Mouse (Mus musculus): Measurements from ENCODE around the gene Trir. TPM values are rescaled to one million over a fixed set of nuclear protein-coding genes. Genes with fewer than 3 reads are reported as not detected.
A peak's percentile ranks its signal among the peaks of the same experiment; 100 is the strongest.

Trir gene
- polyA plus RNA-seq (2016; fragmentation: Nextera tagmentation; extraction: Ambion mirVana), result 140 and 146 TPM in 2 replicates

- WGBS, result under 1% methylated on average over 75 of the region's 75 CpGs
These were observed at the start of gene Trir for GRCm38 (mm10) chr8:85026670-85027515. TSS of gene Trir (plus strand) at chr8:85026823.

GRCm38 (mm10) chr8:84977435-84978247 lies 49.0 kb upstream of the Trir start:
- H3K36me3 ChIP-seq, result peaks cover 27% of the 10 kb centered on the region
- DNase-seq (ENCODE audit: low spot score), result peak; percentile 70
- H3K27ac ChIP-seq (replicated peaks), result peak overlapping the region; percentile 76
- H3K9me3 ChIP-seq (replicated peaks), result no peaks in the 10 kb centered on the region
- 1% methylated on average over 70 of the region's 70 CpGs for WGBS
- peaks cover 62% of the 10 kb centered on the region for H3K4me1 ChIP-seq
- peaks cover 61% of the 10 kb centered on the region for H3K27me3 ChIP-seq (ENCODE audit: low read depth, poor library complexity, severe bottlenecking)
- peak overlapping the region; percentile 64 for H3K4me3 ChIP-seq

More at GRCm38 (mm10) chr8:85026670-85027515, at the start of gene Trir:
- Histone ChIP-seq H3K27me3 (ENCODE audit: low read depth, poor library complexity, severe bottlenecking) (no peaks in the 10 kb centered on the region), H3K27ac (replicated peaks) (peak within 1 kb of the TSS; percentile 98), H3K4me1 (peaks cover 44% of the 10 kb centered on the region), H3K36me3 (peaks cover 56% of the 10 kb centered on the region), H3K9me3 (replicated peaks) (no peaks in the 10 kb centered on the region), H3K4me3 (peak within 1 kb of the TSS; percentile 83)
- peak; percentile 97 for DNase-seq (ENCODE audit: low spot score)

GRCm38 (mm10) chr8:84978248-84978940 lies 48.2 kb upstream of the Trir start, which contains the start of gene Junb:
TSS of gene Junb (minus strand) at chr8:84978718.
- Histone ChIP-seq H3K27ac (replicated peaks) (peak within 1 kb of the TSS; percentile 76), H3K4me1 (peaks cover 62% of the 10 kb centered on the region), H3K9me3 (replicated peaks) (no peaks in the 10 kb centered on the region), H3K4me3 (peak within 1 kb of the TSS; percentile 64), H3K36me3 (peaks cover 20% of the 10 kb centered on the region), H3K27me3 (ENCODE audit: low read depth, poor library complexity, severe bottlenecking) (peaks cover 64% of the 10 kb centered on the region)
- whole genome bisulfite sequencing, result under 1% methylated on average over 63 of the region's 63 CpGs
- peak; percentile 84 for DNase-seq (ENCODE audit: low spot score)

- peak overlapping the region; percentile 55 for H3K27ac ChIP-seq (replicated peaks)
- WGBS, result 3% methylated on average over 42 of the region's 42 CpGs
These were observed 46.8 kb upstream of the Trir start for GRCm38 (mm10) chr8:84979599-84980421.

GRCm38 (mm10) chr8:84980622-84981358 lies 45.8 kb upstream of the Trir start:
- no peak for DNase-seq (ENCODE audit: low spot score)
- no peaks in the 10 kb centered on the region for H3K36me3 ChIP-seq
- WGBS, result 40% methylated on average over 11 of the region's 11 CpGs
- peaks cover 69% of the 10 kb centered on the region for H3K4me1 ChIP-seq
- no peak overlapping the region for H3K27ac ChIP-seq (replicated peaks)
- no peaks in the 10 kb centered on the region for H3K9me3 ChIP-seq (replicated peaks)
- 0 out of 2 replicates have a peak overlapping the region, but pooled peaks have one; percentile 2 for H3K4me3 ChIP-seq
- H3K27me3 ChIP-seq (ENCODE audit: low read depth, poor library complexity, severe bottlenecking), result peaks cover 85% of the 10 kb centered on the region

More at GRCm38 (mm10) chr8:84979599-84980421, 46.8 kb upstream of the Trir start:
- Histone ChIP-seq H3K27me3 (ENCODE audit: low read depth, poor library complexity, severe bottlenecking) (peaks cover 78% of the 10 kb centered on the region), H3K4me1 (peaks cover 68% of the 10 kb centered on the region), H3K9me3 (replicated peaks) (no peaks in the 10 kb centered on the region), H3K36me3 (peaks cover 6% of the 10 kb centered on the region), H3K4me3 (peak overlapping the region; percentile 50)
- peak; percentile 87 for DNase-seq (ENCODE audit: low spot score)

- peaks cover 65% of the 10 kb centered on the region for H3K4me1 ChIP-seq
- no peak overlapping the region for H3K27ac ChIP-seq (replicated peaks)
- no peaks in the 10 kb centered on the region for H3K36me3 ChIP-seq
- 80% methylated on average over 15 of the region's 15 CpGs for whole genome bisulfite sequencing
- peaks cover 92% of the 10 kb centered on the region for H3K27me3 ChIP-seq (ENCODE audit: low read depth, poor library complexity, severe bottlenecking)
- DNase-seq (ENCODE audit: low spot score), result no peak
- no peaks in the 10 kb centered on the region for H3K9me3 ChIP-seq (replicated peaks)
- no peak overlapping the region for H3K4me3 ChIP-seq
These were observed 44.8 kb upstream of the Trir start for GRCm38 (mm10) chr8:84981644-84982498.

GRCm38 (mm10) chr8:84982499-84983011 lies 44.1 kb upstream of the Trir start:
- Histone ChIP-seq H3K36me3 (no peaks in the 10 kb centered on the region), H3K4me3 (no peak overlapping the region), H3K27ac (replicated peaks) (no peak overlapping the region), H3K27me3 (ENCODE audit: low read depth, poor library complexity, severe bottlenecking) (peaks cover 92% of the 10 kb centered on the region), H3K4me1 (peaks cover 58% of the 10 kb centered on the region), H3K9me3 (replicated peaks) (no peaks in the 10 kb centered on the region)
- 77% methylated on average over 3 of the region's 3 CpGs for WGBS
- no peak for DNase-seq (ENCODE audit: low spot score)

GRCm38 (mm10) chr8:84984294-84985048 lies 42.2 kb upstream of the Trir start:
- 11% methylated on average over 16 of the region's 16 CpGs for WGBS
- Histone ChIP-seq H3K4me1 (peaks cover 45% of the 10 kb centered on the region), H3K36me3 (no peaks in the 10 kb centered on the region), H3K27me3 (ENCODE audit: low read depth, poor library complexity, severe bottlenecking) (peaks cover 91% of the 10 kb centered on the region), H3K4me3 (peak overlapping the region; percentile 68), H3K27ac (replicated peaks) (peak overlapping the region; percentile 83), H3K9me3 (replicated peaks) (no peaks in the 10 kb centered on the region)
- no peak for DNase-seq (ENCODE audit: low spot score)

GRCm38 (mm10) chr8:84985049-84985683 lies 41.5 kb upstream of the Trir start:
- no peaks in the 10 kb centered on the region for H3K36me3 ChIP-seq
- peaks cover 84% of the 10 kb centered on the region for H3K27me3 ChIP-seq (ENCODE audit: low read depth, poor library complexity, severe bottlenecking)
- H3K4me3 ChIP-seq, result peak overlapping the region; percentile 68
- H3K4me1 ChIP-seq, result peaks cover 45% of the 10 kb centered on the region
- H3K9me3 ChIP-seq (replicated peaks), result no peaks in the 10 kb centered on the region
- DNase-seq (ENCODE audit: low spot score), result no peak
- 1% methylated on average over 23 of the region's 23 CpGs for whole genome bisulfite sequencing
- peak overlapping the region; percentile 83 for H3K27ac ChIP-seq (replicated peaks)

All from midbrain, embryonic 10.5 days (tissue).